Mouse (Mus musculus) stomach, postnatal 0 days (tissue): ENCODE measurements at regions not wholly inside any gene's neighbourhood (a gene's known extent, or its start where the extent isn't known, plus 50 kb on each side); places are given as distances from the start of the nearest gene placed in this dataset.

Source experiments
- CTCF ChIP-seq: IDR thresholded peaks from 2 replicates; pipeline ENCODE4 v1.5.1; 2016; ENCODE audit warnings: antibody characterized with exemption, low read depth, mild to moderate bottlenecking, moderate library complexity
- EP300 ChIP-seq: optimal IDR thresholded peaks from 2 replicates; pipeline ENCODE3; 2016; ENCODE audit warnings: antibody characterized with exemption

DNA sequence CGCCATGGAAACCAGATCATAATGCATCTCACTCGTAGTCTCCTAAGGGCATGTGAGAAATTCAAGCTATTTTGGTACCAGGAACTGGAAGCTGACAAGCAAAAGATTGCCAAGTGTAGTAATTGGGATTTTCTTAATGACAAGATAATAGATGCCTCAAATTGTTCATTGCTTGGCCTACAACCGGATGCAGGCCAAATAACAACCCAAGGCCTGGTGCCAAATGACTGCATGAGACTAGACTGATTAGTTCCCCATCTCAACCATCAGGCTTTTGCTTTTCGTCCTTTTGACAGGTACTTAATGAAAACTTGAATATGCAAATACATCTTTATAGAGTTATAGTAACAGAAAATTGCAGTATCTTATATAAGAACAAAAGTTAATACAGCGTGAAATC is 780.4 kb upstream of the Frg1 start:
- TF ChIP-seq CTCF (no peak), EP300 (no peak)
